Mouse (Mus musculus): ENCODE measurements around the gene Spink8.

GRCm38 (mm10) chr9:109855947-109856346 lies 43.9 kb downstream of the Spink8 start:
- no peak for TF ChIP-seq CTCF (conservative IDR thresholded peaks at IDR 0.05; ENCODE audit: low read length)
- TF ChIP-seq POU5F1 (IDR thresholded peaks at IDR 0.05; ENCODE audit: borderline replicate concordance, low read length) = no peak

All from E14TG2a.4 (cell line).